Mouse (Mus musculus): ENCODE measurements at regions not wholly inside any gene's neighbourhood (a gene's known extent, or its start where the extent isn't known, plus 50 kb on each side); places are given as distances from the start of the nearest gene placed in this dataset.

GRCm38 (mm10) chr13:83111503-83111902 lies 392.3 kb upstream of the Mef2c start:
- DNase-seq (ENCODE audit: low read depth), result no peak

GRCm38 (mm10) chr13:83112323-83112722 lies 391.5 kb upstream of the Mef2c start:
- DNase-seq (ENCODE audit: low read depth), result no peak

- DNase-seq (ENCODE audit: low read depth), result no peak
Measured at GRCm38 (mm10) chr13:83112741-83113140, 391.1 kb upstream of the Mef2c start.

- DNase-seq (ENCODE audit: low read depth), result no peak
Measured at GRCm38 (mm10) chr13:83113808-83114207, 390.0 kb upstream of the Mef2c start.

GRCm38 (mm10) chr13:83114401-83114800 lies 389.4 kb upstream of the Mef2c start:
- DNase-seq (ENCODE audit: low read depth), result no peak

GRCm38 (mm10) chr13:83115691-83116090 lies 388.1 kb upstream of the Mef2c start:
- no peak for DNase-seq (ENCODE audit: low read depth)

GRCm38 (mm10) chr13:83120343-83120742 lies 383.5 kb upstream of the Mef2c start:
- DNase-seq (ENCODE audit: low read depth), result no peak

- DNase-seq (ENCODE audit: low read depth), result no peak
Measured at GRCm38 (mm10) chr13:83123596-83123995, 380.2 kb upstream of the Mef2c start.

GRCm38 (mm10) chr13:83124651-83125050 lies 379.2 kb upstream of the Mef2c start:
- no peak for DNase-seq (ENCODE audit: low read depth)

GRCm38 (mm10) chr13:83126438-83126837 lies 377.4 kb upstream of the Mef2c start:
- no peak for DNase-seq (ENCODE audit: low read depth)

- no peak for DNase-seq (ENCODE audit: low read depth)
Measured at GRCm38 (mm10) chr13:83131129-83131981, 372.5 kb upstream of the Mef2c start.

- no peak for DNase-seq (ENCODE audit: low read depth)
Measured at GRCm38 (mm10) chr13:83131982-83132354, 371.9 kb upstream of the Mef2c start.

- DNase-seq (ENCODE audit: low read depth), result no peak
Measured at GRCm38 (mm10) chr13:83132671-83133638, 370.9 kb upstream of the Mef2c start.

GRCm38 (mm10) chr13:83143316-83143715 lies 360.5 kb upstream of the Mef2c start:
- DNase-seq (ENCODE audit: low read depth), result no peak

GRCm38 (mm10) chr13:83154626-83155124 lies 349.2 kb upstream of the Mef2c start:
- DNase-seq (ENCODE audit: low read depth), result no peak

- DNase-seq (ENCODE audit: low read depth), result no peak
Measured at GRCm38 (mm10) chr13:83159969-83160368, 343.9 kb upstream of the Mef2c start.

- DNase-seq (ENCODE audit: low read depth), result no peak
Measured at GRCm38 (mm10) chr13:83162761-83163160, 341.1 kb upstream of the Mef2c start.

- DNase-seq (ENCODE audit: low read depth), result no peak
Measured at GRCm38 (mm10) chr13:83175086-83175485, 328.7 kb upstream of the Mef2c start.

GRCm38 (mm10) chr13:83201931-83202671 lies 301.7 kb upstream of the Mef2c start:
- DNase-seq (ENCODE audit: low read depth), result no peak

GRCm38 (mm10) chr13:83206622-83207021 lies 297.2 kb upstream of the Mef2c start:
- no peak for DNase-seq (ENCODE audit: low read depth)

- no peak for DNase-seq (ENCODE audit: low read depth)
Measured at GRCm38 (mm10) chr13:83207513-83207912, 296.3 kb upstream of the Mef2c start.

GRCm38 (mm10) chr13:83208111-83208510 lies 295.7 kb upstream of the Mef2c start:
- no peak for DNase-seq (ENCODE audit: low read depth)

All from c-Kit-positive CD71-positive TER-119-negative erythroid progenitor cells, embryonic 14.5 days (primary cell).